7 mouse cellular contexts compared by ENCODE assay signal in genomic region chr11:61417945-61418551, GRCm38 (mm10). TPM values are rescaled to one million over a fixed set of nuclear protein-coding genes. Genes with fewer than 3 reads are reported as not detected.
DNase-seq lines count a peak whose midpoint lies in the region; ATAC-seq lines count a peak whose summit lies in the region.

No protein-coding gene starts in this region.

- intact Hi-C loops in gastrocnemius, postnatal 36 days (cut with DNase I): loop anchor here (5.0 to 10.0 kb wide), 4 partner anchors 84 to 313 kb away; no protein-coding TSS in a partner anchor

- H3K27me3 ChIP-seq in limb, embryonic 12.5 days: no peaks in the 10 kb centered on the region

- no peak overlapping the region for H3K27ac ChIP-seq in limb, embryonic 12.5 days

- ATAC-seq in limb, embryonic 12.5 days (ENCODE audit: insufficient number of reproducible peaks, insufficient read depth, low FRiP score, low TSS enrichment, low read depth): peak; percentile 71; the same call in 1 of the 2 replicates
- ATAC-seq in monocyte, adult 5-6 weeks (replicated peaks; ENCODE audit: insufficient number of reproducible peaks, low FRiP score, low TSS enrichment, poor library complexity, severe bottlenecking): peak; percentile 89

- no peaks in the 10 kb centered on the region for H3K4me1 ChIP-seq in limb, embryonic 12.5 days (replicated peaks)

- no peaks in the 10 kb centered on the region for H3K9me3 ChIP-seq in limb, embryonic 12.5 days

- peak; percentile 74 to 81 for DNase-seq in adrenal gland, adult 18-20 months (ENCODE audit: low spot score in 2 of 2)
- DNase-seq in embryo, embryonic 10.5 days (ENCODE audit: low spot score): peak; percentile 94
- DNase-seq in gastrocnemius, postnatal 36 days: peak; percentile 71
- DNase-seq in kidney, adult 8-10 months: peak; percentile 74 to 89
- DNase-seq in spleen, postnatal 14 days (ENCODE audit: low spot score in 2 of 2): peak; percentile 38 to 60

- H3K4me3 ChIP-seq in limb, embryonic 12.5 days (replicated peaks): no peak overlapping the region

- H3K9ac ChIP-seq in limb, embryonic 12.5 days (replicated peaks): no peak overlapping the region

- 27% methylated on average over 6 of the region's 6 CpGs for WGBS in limb, embryonic 12.5 days

- H3K36me3 ChIP-seq in limb, embryonic 12.5 days: no peaks in the 10 kb centered on the region

- no peak overlapping the region for H3K4me2 ChIP-seq in limb, embryonic 12.5 days

RNA-seq across cellular contexts. Expression of gene Rnf112, which starts 35.9 kb away (rescaled TPM):
- 1 to 10 TPM; 1.2 to 1.3 TPM for total RNA-seq in adrenal gland, adult 18-20 months (2021)
- total RNA-seq in gastrocnemius, postnatal 36 days (2021): under 1 TPM; 0.07 to 0.23 TPM
- 0.63 and 0.69 TPM in 2 replicates for polyA plus RNA-seq in limb, embryonic 12.5 days (2016; fragmentation: Nextera tagmentation; extraction: Ambion mirVana)
- total RNA-seq in monocyte, adult 5-6 weeks (2017): not detected in 3 replicates

RNA-seq across cellular contexts. Expression of gene Slc47a1, which starts 39.9 kb away (rescaled TPM):
- 1 to 10 TPM in 1 of 2 experiments, under 1 TPM in 1; 0.70 to 1.8 TPM for total RNA-seq in adrenal gland, adult 18-20 months (2021)
- 10 to 100 TPM; 19.1 to 22.9 TPM for total RNA-seq in gastrocnemius, postnatal 36 days (2021)
- 0.08 TPM in 1 of 2 replicates, not detected in the other for polyA plus RNA-seq in limb, embryonic 12.5 days (2016; fragmentation: Nextera tagmentation; extraction: Ambion mirVana)
- not detected in 3 replicates for total RNA-seq in monocyte, adult 5-6 weeks (2017)

Comparison
In these comparisons a context has a peak if more than half of its experiments do, and no peak if none do; other contexts are left out.
1. RNA of gene Slc47a1, which starts 39.9 kb away (total RNA-seq): 19.1 to 22.9 TPM in gastrocnemius, postnatal 36 days; 0.70 to 1.8 TPM in adrenal gland, adult 18-20 months and not detected in monocyte, adult 5-6 weeks; every median in the first group is over 4 times any median in the second.
2. Peak in every context shown above with its lines, with median percentiles within 50 percentile points of each other: DNase-seq.